Mouse (Mus musculus): ENCODE results near the gene Sipa1l3. TPM values are rescaled to one million over a fixed set of nuclear protein-coding genes. Genes with fewer than 3 reads are reported as not detected.

Sipa1l3 gene
- 30.3 and 47.5 TPM in 2 replicates for polyA plus RNA-seq (2012; rRNA removed)

- WGBS, result under 1% methylated on average over 86 of the region's 88 CpGs
Observed at GRCm38 (mm10) chr7:29518421-29519210, at the start of gene Sipa1l3. Sipa1l3 (minus strand) TSS chr7:29518641.

GRCm38 (mm10) chr7:29563006-29563405, 44.6 kb upstream of the Sipa1l3 start:
- TF ChIP-seq POLR2A (IDR thresholded peaks at IDR 0.05; ENCODE audit: low read depth, low read length), result no peak
- Histone ChIP-seq H3K36me3 (ENCODE audit: control insufficient read depth, insufficient read depth, low read length) (no peaks in the 10 kb centered on the region), H3K4me1 (ENCODE audit: control insufficient read depth, insufficient read depth, insufficient read length) (no peaks in the 10 kb centered on the region), H3K4me3 (ENCODE audit: extremely low read depth, insufficient read depth, insufficient read length) (no peak overlapping the region), H3K27ac (ENCODE audit: insufficient read depth, low read length) (no peak overlapping the region), H3K27me3 (ENCODE audit: control insufficient read depth, insufficient read depth, low read length) (no peaks in the 10 kb centered on the region)
- 88% methylated on average over 10 of the region's 10 CpGs for WGBS
- no peak for DNase-seq (ENCODE audit: low read depth in 1 of 2, low spot score in 2 of 2)

More at GRCm38 (mm10) chr7:29518421-29519210, at the start of gene Sipa1l3:
- TF ChIP-seq POLR2A (IDR thresholded peaks at IDR 0.05; ENCODE audit: low read depth, low read length) (peak; percentile 3; the same call in 1 of the 2 replicates), CTCF (IDR thresholded peaks at IDR 0.05; ENCODE audit: extremely low read depth, insufficient read depth, insufficient read length, insufficient replicate concordance) (no peak)
- Histone ChIP-seq H3K27me3 (ENCODE audit: control insufficient read depth, insufficient read depth, low read length) (no peaks in the 10 kb centered on the region), H3K4me3 (ENCODE audit: extremely low read depth, insufficient read depth, insufficient read length) (peak within 1 kb of the TSS; percentile 84), H3K4me1 (ENCODE audit: control insufficient read depth, insufficient read depth, insufficient read length) (no peaks in the 10 kb centered on the region), H3K36me3 (ENCODE audit: control insufficient read depth, insufficient read depth, low read length) (no peaks in the 10 kb centered on the region), H3K27ac (ENCODE audit: insufficient read depth, low read length) (no peak within 1 kb of the TSS)
- peak; percentile 78 to 97 for DNase-seq (ENCODE audit: low read depth in 1 of 2, low spot score in 2 of 2)

- H3K27me3 ChIP-seq (ENCODE audit: control insufficient read depth, insufficient read depth, low read length), result no peaks in the 10 kb centered on the region
- H3K27ac ChIP-seq (ENCODE audit: insufficient read depth, low read length), result no peak overlapping the region
- no peak overlapping the region for H3K4me3 ChIP-seq (ENCODE audit: extremely low read depth, insufficient read depth, insufficient read length)
- no peaks in the 10 kb centered on the region for H3K36me3 ChIP-seq (ENCODE audit: control insufficient read depth, insufficient read depth, low read length)
- 66% methylated on average over 9 of the region's 9 CpGs for WGBS
- TF ChIP-seq CTCF (IDR thresholded peaks at IDR 0.05; ENCODE audit: extremely low read depth, insufficient read depth, insufficient read length, insufficient replicate concordance) (no peak), POLR2A (IDR thresholded peaks at IDR 0.05; ENCODE audit: low read depth, low read length) (no peak)
- no peaks in the 10 kb centered on the region for H3K4me1 ChIP-seq (ENCODE audit: control insufficient read depth, insufficient read depth, insufficient read length)
- DNase-seq (ENCODE audit: low read depth in 1 of 2, low spot score in 2 of 2), result no peak
Observed at GRCm38 (mm10) chr7:29561046-29561445, 42.6 kb upstream of the Sipa1l3 start.

- Histone ChIP-seq H3K4me1 (ENCODE audit: control insufficient read depth, insufficient read depth, insufficient read length) (no peaks in the 10 kb centered on the region), H3K27me3 (ENCODE audit: control insufficient read depth, insufficient read depth, low read length) (no peaks in the 10 kb centered on the region), H3K36me3 (ENCODE audit: control insufficient read depth, insufficient read depth, low read length) (no peaks in the 10 kb centered on the region), H3K27ac (ENCODE audit: insufficient read depth, low read length) (no peak overlapping the region), H3K4me3 (ENCODE audit: extremely low read depth, insufficient read depth, insufficient read length) (no peak overlapping the region)
- 70% methylated on average over 4 of the region's 4 CpGs for WGBS
- no peak for DNase-seq (ENCODE audit: low read depth in 1 of 2, low spot score in 2 of 2)
- TF ChIP-seq POLR2A (IDR thresholded peaks at IDR 0.05; ENCODE audit: low read depth, low read length) (no peak), CTCF (IDR thresholded peaks at IDR 0.05; ENCODE audit: extremely low read depth, insufficient read depth, insufficient read length, insufficient replicate concordance) (peak; percentile 6; the same call in 1 of the 2 replicates)
Observed at GRCm38 (mm10) chr7:29559290-29559689, 40.8 kb upstream of the Sipa1l3 start.

GRCm38 (mm10) chr7:29558744-29559143, 40.3 kb upstream of the Sipa1l3 start:
- 64% methylated on average over 1 of the region's 1 CpGs for WGBS
- Histone ChIP-seq H3K4me3 (ENCODE audit: extremely low read depth, insufficient read depth, insufficient read length) (no peak overlapping the region), H3K36me3 (ENCODE audit: control insufficient read depth, insufficient read depth, low read length) (no peaks in the 10 kb centered on the region), H3K27ac (ENCODE audit: insufficient read depth, low read length) (no peak overlapping the region), H3K27me3 (ENCODE audit: control insufficient read depth, insufficient read depth, low read length) (no peaks in the 10 kb centered on the region), H3K4me1 (ENCODE audit: control insufficient read depth, insufficient read depth, insufficient read length) (no peaks in the 10 kb centered on the region)
- TF ChIP-seq CTCF (IDR thresholded peaks at IDR 0.05; ENCODE audit: extremely low read depth, insufficient read depth, insufficient read length, insufficient replicate concordance) (no peak), POLR2A (IDR thresholded peaks at IDR 0.05; ENCODE audit: low read depth, low read length) (no peak)
- DNase-seq (ENCODE audit: low read depth in 1 of 2, low spot score in 2 of 2), result no peak

GRCm38 (mm10) chr7:29556283-29556682, 37.8 kb upstream of the Sipa1l3 start:
- DNase-seq (ENCODE audit: low read depth in 1 of 2, low spot score in 2 of 2), result no peak
- Histone ChIP-seq H3K4me1 (ENCODE audit: control insufficient read depth, insufficient read depth, insufficient read length) (no peaks in the 10 kb centered on the region), H3K27me3 (ENCODE audit: control insufficient read depth, insufficient read depth, low read length) (no peaks in the 10 kb centered on the region), H3K36me3 (ENCODE audit: control insufficient read depth, insufficient read depth, low read length) (no peaks in the 10 kb centered on the region), H3K4me3 (ENCODE audit: extremely low read depth, insufficient read depth, insufficient read length) (no peak overlapping the region), H3K27ac (ENCODE audit: insufficient read depth, low read length) (no peak overlapping the region)
- TF ChIP-seq POLR2A (IDR thresholded peaks at IDR 0.05; ENCODE audit: low read depth, low read length) (no peak), CTCF (IDR thresholded peaks at IDR 0.05; ENCODE audit: extremely low read depth, insufficient read depth, insufficient read length, insufficient replicate concordance) (no peak)
- 76% methylated on average over 4 of the region's 4 CpGs for WGBS

GRCm38 (mm10) chr7:29555521-29555920, 37.1 kb upstream of the Sipa1l3 start:
- Histone ChIP-seq H3K27ac (ENCODE audit: insufficient read depth, low read length) (no peak overlapping the region), H3K4me3 (ENCODE audit: extremely low read depth, insufficient read depth, insufficient read length) (no peak overlapping the region), H3K27me3 (ENCODE audit: control insufficient read depth, insufficient read depth, low read length) (no peaks in the 10 kb centered on the region), H3K4me1 (ENCODE audit: control insufficient read depth, insufficient read depth, insufficient read length) (no peaks in the 10 kb centered on the region), H3K36me3 (ENCODE audit: control insufficient read depth, insufficient read depth, low read length) (no peaks in the 10 kb centered on the region)
- no peak for TF ChIP-seq CTCF (IDR thresholded peaks at IDR 0.05; ENCODE audit: extremely low read depth, insufficient read depth, insufficient read length, insufficient replicate concordance)
- no peak for TF ChIP-seq POLR2A (IDR thresholded peaks at IDR 0.05; ENCODE audit: low read depth, low read length)
- WGBS, result 64% methylated on average over 5 of the region's 5 CpGs
- no peak for DNase-seq (ENCODE audit: low read depth in 1 of 2, low spot score in 2 of 2)

All from spleen, adult 2 months (tissue).